Mouse (Mus musculus) liver, embryonic 16.5 days (tissue): ENCODE measurements around the gene Mrpl43. TPM values are rescaled to one million over a fixed set of nuclear protein-coding genes. Genes with fewer than 3 reads are reported as not detected.

ENCODE experiments used
- ATAC-seq: fragments of 200-750 bp; cut with Nextera tagmentation; 2 replicates; pipeline ENCODE4 v1.8.0; 2017; ENCODE audit warnings: low read depth, mild to moderate bottlenecking, moderate number of reproducible peaks, moderate library complexity
- H3K27ac ChIP-seq: fragments of 300-500 bp; sonication (generic); 2 replicates; pipeline ENCODE4 v1.5.1; 2014; ENCODE audit warnings: mild to moderate bottlenecking, low read length
- H3K27me3 ChIP-seq: fragments of 300-500 bp; sonication (generic); 2 replicates; pipeline ENCODE4 v1.6.1; 2014; ENCODE audit warnings: low read depth, low read length, mixed read lengths; ENCODE audit not compliant: control insufficient read depth, insufficient read depth
- H3K36me3 ChIP-seq: fragments of 300-500 bp; sonication (generic); 2 replicates; pipeline ENCODE4 v1.6.1; 2014; ENCODE audit warnings: mild to moderate bottlenecking; ENCODE audit not compliant: control insufficient read depth, insufficient read depth
- H3K4me1 ChIP-seq: fragments of 300-500 bp; sonication (generic); 2 replicates; pipeline ENCODE4 v1.6.1; 2014; ENCODE audit warnings: low read depth, low read length, mixed read lengths; ENCODE audit not compliant: control insufficient read depth
- H3K4me2 ChIP-seq: fragments of 300-500 bp; sonication (generic); 2 replicates; pipeline ENCODE4 v1.6.1; 2014; ENCODE audit warnings: low read depth, low read length, mixed read lengths
- H3K4me3 ChIP-seq: fragments of 300-500 bp; sonication (generic); 2 replicates; pipeline ENCODE4 v1.5.1; 2014; ENCODE audit warnings: low read depth, mild to moderate bottlenecking, low read length
- H3K9ac ChIP-seq: fragments of 300-500 bp; sonication (generic); 2 replicates; pipeline ENCODE4 v1.6.1; 2014; ENCODE audit warnings: low read depth, low read length
- H3K9me3 ChIP-seq: fragments of 300-500 bp; sonication (generic); replicated peaks from 2 replicates; pipeline ENCODE4 v1.6.1; 2016; ENCODE audit warnings: low read length; ENCODE audit not compliant: control insufficient read depth
- WGBS: fragments of 180-500 bp; shearing (Covaris S2); extraction: QIAGEN DNeasy Blood & Tissue Kit; methylation state at CpG from one replicate; pipeline ENCODE4 v1.1.7; 2014; ENCODE audit not compliant: insufficient replicate concordance; 5-methylcytosine and 5-hydroxymethylcytosine counted together
- polyA plus RNA-seq: library from polyadenylated mRNA; unstranded; fragments of >200 nt; fragmentation: Nextera tagmentation; extraction: Ambion mirVana; gene quantifications from 2 replicates; pipeline ENCODE4 v1.2.1, GENCODE M21; 2015

Gene Mrpl43
- polyA plus RNA-seq, 1 experiment from 2014 or later: 27.0 TPM

DNA sequence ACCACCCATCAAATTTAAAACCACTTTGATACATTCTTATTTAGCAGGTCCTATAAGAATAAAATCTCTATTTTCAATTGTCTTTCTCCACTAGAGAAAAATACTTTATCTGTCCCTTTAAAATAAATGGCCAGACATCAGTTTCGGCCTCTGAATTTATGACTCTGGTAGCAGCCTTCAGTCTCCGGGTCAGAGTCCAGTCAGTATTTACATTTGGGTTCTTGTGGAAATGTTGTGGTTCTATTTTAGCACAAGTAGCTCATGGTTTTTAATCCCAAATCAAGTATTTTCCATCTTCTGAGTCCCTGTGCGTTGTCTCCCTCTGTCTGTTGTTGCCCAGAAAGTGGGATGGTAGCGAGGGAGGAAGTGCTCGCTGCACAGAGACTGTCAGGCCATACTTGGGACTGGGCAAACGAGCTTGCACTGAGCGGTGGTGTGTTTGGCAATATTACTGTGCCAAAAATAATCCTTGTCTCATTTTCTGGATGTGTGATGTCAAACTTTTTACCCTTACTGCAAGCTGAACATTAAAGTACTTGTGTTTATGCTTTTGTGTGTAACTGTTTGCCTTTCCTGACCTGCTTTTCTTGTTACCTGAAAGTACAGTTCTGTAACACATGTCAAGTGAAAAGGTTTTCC is 23.6 kb downstream of the Mrpl43 start:
- Histone ChIP-seq H3K4me2 (no peak overlapping the region), H3K27ac (peak overlapping the region; percentile 13; the same call in 1 of the 2 replicates), H3K36me3 (peaks cover 12% of the 10 kb centered on the region), H3K9ac (no peak overlapping the region), H3K9me3 (no peaks in the 10 kb centered on the region), H3K27me3 (peaks cover 3% of the 10 kb centered on the region; the same call in 1 of the 2 replicates), H3K4me1 (peaks cover 5% of the 10 kb centered on the region), H3K4me3 (no peak overlapping the region)
- 63% methylated on average over 7 of the region's 7 CpGs for WGBS
- no peak for ATAC-seq

- no peak overlapping the region for H3K4me2 ChIP-seq
- ATAC-seq: no peak
- no peak overlapping the region for H3K9ac ChIP-seq
- peaks cover 22% of the 10 kb centered on the region for H3K36me3 ChIP-seq
- H3K27ac ChIP-seq: no peak overlapping the region
- H3K4me3 ChIP-seq: no peak overlapping the region
- no peaks in the 10 kb centered on the region for H3K27me3 ChIP-seq
- WGBS: 75% methylated on average over 2 of the region's 2 CpGs
- H3K4me1 ChIP-seq: no peaks in the 10 kb centered on the region; the same call in 1 of the 2 replicates
- no peaks in the 10 kb centered on the region for H3K9me3 ChIP-seq
Observed at GRCm38 (mm10) chr19:44980787-44981186, 25.5 kb downstream of the Mrpl43 start.

- Histone ChIP-seq H3K27me3 (no peaks in the 10 kb centered on the region), H3K27ac (no peak overlapping the region), H3K4me2 (no peak overlapping the region), H3K9ac (no peak overlapping the region), H3K4me1 (no peaks in the 10 kb centered on the region), H3K9me3 (no peaks in the 10 kb centered on the region), H3K36me3 (peaks cover 50% of the 10 kb centered on the region), H3K4me3 (no peak overlapping the region)
- ATAC-seq: no peak
- WGBS: 85% methylated on average over 6 of the region's 6 CpGs
Observed at GRCm38 (mm10) chr19:44977148-44977547, 29.1 kb downstream of the Mrpl43 start.

DNA sequence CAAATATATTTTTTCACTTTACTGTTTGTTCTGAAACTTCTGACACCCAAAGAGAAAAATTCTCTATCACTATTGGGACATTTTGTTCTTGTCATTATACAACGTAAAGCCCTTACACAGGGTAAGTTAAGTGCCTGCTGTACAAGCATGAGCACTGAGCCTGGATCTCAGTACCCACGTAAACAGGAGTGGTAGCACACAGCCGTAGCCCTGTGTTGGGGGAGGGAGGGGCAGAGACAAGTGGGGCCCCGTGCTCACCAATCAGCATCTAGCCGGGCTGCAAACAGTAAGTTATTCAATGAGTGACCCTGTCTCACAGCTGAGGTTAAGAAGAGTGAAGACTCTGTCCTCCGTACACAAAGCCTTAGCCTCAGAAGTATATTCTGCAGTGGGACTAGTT is 29.6 kb downstream of the Mrpl43 start:
- Histone ChIP-seq H3K27ac (no peak overlapping the region), H3K4me3 (no peak overlapping the region), H3K9ac (no peak overlapping the region), H3K9me3 (no peaks in the 10 kb centered on the region), H3K36me3 (peaks cover 51% of the 10 kb centered on the region), H3K27me3 (no peaks in the 10 kb centered on the region), H3K4me2 (no peak overlapping the region), H3K4me1 (no peaks in the 10 kb centered on the region)
- ATAC-seq: no peak
- 80% methylated on average over 6 of the region's 6 CpGs for WGBS

DNA sequence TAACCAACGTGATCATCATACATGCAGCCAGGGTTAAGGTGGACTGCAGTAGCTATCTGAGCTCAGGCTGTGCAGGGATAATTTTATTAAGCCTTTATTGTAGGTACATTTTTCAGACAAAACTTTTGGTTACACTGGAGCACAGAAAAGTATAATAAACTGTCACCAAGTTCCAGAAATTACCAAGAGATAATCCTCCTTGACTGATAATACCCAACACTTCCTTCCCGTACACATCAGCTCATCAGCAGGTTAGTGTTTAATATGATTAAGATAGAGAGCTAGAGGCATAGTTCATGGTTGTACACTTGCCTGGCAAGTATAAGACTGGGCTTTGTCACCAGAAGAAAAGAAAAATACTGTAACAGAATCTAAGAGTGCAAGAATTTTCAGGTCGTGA is 37.9 kb downstream of the Mrpl43 start:
- Histone ChIP-seq H3K9ac (no peak overlapping the region), H3K27ac (no peak overlapping the region), H3K4me3 (no peak overlapping the region), H3K36me3 (peaks cover 51% of the 10 kb centered on the region), H3K4me2 (no peak overlapping the region), H3K4me1 (no peaks in the 10 kb centered on the region), H3K9me3 (no peaks in the 10 kb centered on the region), H3K27me3 (no peaks in the 10 kb centered on the region)
- no peak for ATAC-seq
- 65% methylated on average over 3 of the region's 3 CpGs for WGBS

GRCm38 (mm10) chr19:44965978-44966377 is 40.3 kb downstream of the Mrpl43 start:
- Histone ChIP-seq H3K36me3 (peaks cover 43% of the 10 kb centered on the region), H3K9me3 (no peaks in the 10 kb centered on the region)

DNA sequence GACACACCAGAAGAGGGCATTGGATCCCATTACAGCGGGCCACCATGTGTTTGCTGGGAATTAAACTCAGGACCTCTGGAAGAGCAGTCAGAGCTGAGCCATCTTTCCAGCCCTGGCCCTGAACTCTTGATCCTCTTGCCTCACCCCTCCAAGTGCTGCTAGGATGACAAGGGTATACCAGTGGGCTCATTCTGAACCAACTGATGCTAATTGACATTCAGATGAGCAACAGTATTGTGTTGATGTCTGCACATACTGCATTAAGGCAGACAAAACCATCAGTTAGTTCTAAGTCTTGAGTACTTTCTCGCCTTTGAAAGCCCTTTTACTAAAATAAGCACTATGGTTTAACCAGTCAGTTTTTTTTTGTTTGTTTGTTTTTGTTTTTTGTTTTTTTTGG is 46.6 kb downstream of the Mrpl43 start:
- 73% methylated on average over 2 of the region's 2 CpGs for WGBS
- no peak overlapping the region for H3K4me3 ChIP-seq
- H3K4me2 ChIP-seq: no peak overlapping the region
- H3K27ac ChIP-seq: no peak overlapping the region
- H3K36me3 ChIP-seq: peaks cover 38% of the 10 kb centered on the region
- ATAC-seq: no peak
- no peak overlapping the region for H3K9ac ChIP-seq
- no peaks in the 10 kb centered on the region for H3K9me3 ChIP-seq
- no peaks in the 10 kb centered on the region for H3K4me1 ChIP-seq
- H3K27me3 ChIP-seq: no peaks in the 10 kb centered on the region

More at GRCm38 (mm10) chr19:44965978-44966377, 40.3 kb downstream of the Mrpl43 start:
- Histone ChIP-seq H3K4me1 (no peaks in the 10 kb centered on the region), H3K27me3 (no peaks in the 10 kb centered on the region), H3K27ac (no peak overlapping the region), H3K9ac (no peak overlapping the region), H3K4me3 (no peak overlapping the region), H3K4me2 (no peak overlapping the region)
- WGBS: 83% methylated on average over 1 of the region's 1 CpGs
- no peak for ATAC-seq

Other genes with a start within 250 kb of the Mrpl43 start
- gene Slf2, start 75.3 kb downstream of the Mrpl43 start, polyA plus RNA-seq: 11.9 and 12.2 TPM in 2 replicates
- gene Sema4g, start 17.3 kb downstream of the Mrpl43 start, polyA plus RNA-seq: 5.4 and 8.0 TPM in 2 replicates
- gene Twnk, start 779 bp downstream of the Mrpl43 start, polyA plus RNA-seq: 12.0 and 13.4 TPM in 2 replicates
- 4.6 and 4.7 TPM in 2 replicates for gene Lzts2, start 8.0 kb upstream of the Mrpl43 start, polyA plus RNA-seq
- gene Pdzd7, start 39.3 kb upstream of the Mrpl43 start, polyA plus RNA-seq: not detected in 2 replicates
- 2.9 and 3.5 TPM in 2 replicates for gene Sfxn3, start 41.1 kb upstream of the Mrpl43 start, polyA plus RNA-seq
- gene Kazald1, start 68.8 kb upstream of the Mrpl43 start, polyA plus RNA-seq: 0.18 and 0.35 TPM in 2 replicates
- gene Tlx1, start 144.2 kb upstream of the Mrpl43 start, polyA plus RNA-seq: 0.07 TPM in 1 of 2 replicates, not detected in the other
- not detected in 2 replicates for gene Lbx1, start 229.4 kb upstream of the Mrpl43 start, polyA plus RNA-seq